Mouse (Mus musculus): Measurements from ENCODE around the gene Adap2.
A peak's percentile ranks its signal among the peaks of the same experiment; 100 is the strongest.

Gene Adap2

GRCm38 (mm10) chr11:80199773-80200172 lies 45.9 kb downstream of the Adap2 start:
- no peak for DNase-seq (ENCODE audit: low spot score)

- no peak for DNase-seq (ENCODE audit: low spot score)
Measured at GRCm38 (mm10) chr11:80200326-80200725, 46.4 kb downstream of the Adap2 start.

- DNase-seq (ENCODE audit: low spot score), result no peak
Measured at GRCm38 (mm10) chr11:80202296-80202695, 48.4 kb downstream of the Adap2 start.

GRCm38 (mm10) chr11:80204037-80204436 lies 50.1 kb downstream of the Adap2 start:
- no peak for DNase-seq (ENCODE audit: low spot score)

- DNase-seq (ENCODE audit: low spot score), result no peak
Measured at GRCm38 (mm10) chr11:80204941-80205340, 51.0 kb downstream of the Adap2 start.

- no peak for DNase-seq (ENCODE audit: low spot score)
Measured at GRCm38 (mm10) chr11:80208465-80208859, 54.6 kb downstream of the Adap2 start.

GRCm38 (mm10) chr11:80208860-80209800 lies 55.2 kb downstream of the Adap2 start, which contains the start of gene Rhot1:
Rhot1 (plus strand) TSS chr11:80209019.
- peak; percentile 98 for DNase-seq (ENCODE audit: low spot score)

- no peak for DNase-seq (ENCODE audit: low spot score)
Measured at GRCm38 (mm10) chr11:80210321-80210720, 56.4 kb downstream of the Adap2 start.

GRCm38 (mm10) chr11:80212282-80212681 lies 58.4 kb downstream of the Adap2 start:
- DNase-seq (ENCODE audit: low spot score), result no peak

GRCm38 (mm10) chr11:80215291-80215690 lies 61.4 kb downstream of the Adap2 start:
- no peak for DNase-seq (ENCODE audit: low spot score)

GRCm38 (mm10) chr11:80218657-80219293 lies 64.9 kb downstream of the Adap2 start:
- DNase-seq (ENCODE audit: low spot score), result no peak
